Mouse (Mus musculus) lung, embryonic 16.5 days (tissue): Measurements from ENCODE around the gene Hdac1. TPM values are rescaled to one million over a fixed set of nuclear protein-coding genes. Genes with fewer than 3 reads are reported as not detected.

Source experiments
- microRNA-seq: library from miRNA; unstranded; fragments of <30 nt; microRNA quantifications from one replicate; pipeline ENCODE4, GENCODE M21; 2016
- polyA plus RNA-seq: library from polyadenylated mRNA; unstranded; fragments of >200 nt; fragmentation: Nextera tagmentation; extraction: Ambion mirVana; gene quantifications from 2 replicates; pipeline ENCODE4 v1.2.1, GENCODE M21; 2015

Hdac1 gene
- polyA plus RNA-seq, 1 experiment from 2014 or later = 247 TPM

Small RNAs within 50 kb of the gene (microRNA-seq; reads per million reads assigned to microRNA genes)
- not detected for gene Mir8119

Other genes with a start within 250 kb of the Hdac1 start
- gene Rbbp4, start 207.3 kb downstream of the Hdac1 start, polyA plus RNA-seq = 356 and 390 TPM in 2 replicates
- gene Zbtb8os, start 207.0 kb downstream of the Hdac1 start, polyA plus RNA-seq = 45.5 and 47.3 TPM in 2 replicates
- 21.7 and 22.0 TPM in 2 replicates for gene Zbtb8a, start 164.6 kb downstream of the Hdac1 start, polyA plus RNA-seq
- 2.7 and 4.1 TPM in 2 replicates for gene Zbtb8b, start 101.9 kb downstream of the Hdac1 start, polyA plus RNA-seq
- gene Bsdc1, start 81.1 kb downstream of the Hdac1 start, polyA plus RNA-seq = 25.5 and 29.2 TPM in 2 replicates
- gene Tssk3, start 51.7 kb downstream of the Hdac1 start, polyA plus RNA-seq = not detected in 2 replicates
- gene Fam229a, start 51.5 kb downstream of the Hdac1 start, polyA plus RNA-seq = not detected in 2 replicates
- gene Marcksl1, start 29.1 kb downstream of the Hdac1 start, polyA plus RNA-seq = 506 and 544 TPM in 2 replicates
- gene Lck, start 30.9 kb upstream of the Hdac1 start, polyA plus RNA-seq = 10.7 and 26.5 TPM in 2 replicates
- 5.3 and 6.3 TPM in 2 replicates for gene Fam167b, start 35.8 kb upstream of the Hdac1 start, polyA plus RNA-seq
- gene Eif3i, start 57.9 kb upstream of the Hdac1 start, polyA plus RNA-seq = 229 and 231 TPM in 2 replicates
- gene Tmem234, start 58.0 kb upstream of the Hdac1 start, polyA plus RNA-seq = 190 and 198 TPM in 2 replicates
- 3.8 TPM in 2 replicates for gene Dcdc2b, start 71.5 kb upstream of the Hdac1 start, polyA plus RNA-seq
- gene Iqcc, start 76.4 kb upstream of the Hdac1 start, polyA plus RNA-seq = 29.3 and 29.7 TPM in 2 replicates
- 65.8 and 71.1 TPM in 2 replicates for gene Ccdc28b, start 81.2 kb upstream of the Hdac1 start, polyA plus RNA-seq
- 80.4 and 82.6 TPM in 2 replicates for gene Txlna, start 98.4 kb upstream of the Hdac1 start, polyA plus RNA-seq
- gene Kpna6, start 130.1 kb upstream of the Hdac1 start, polyA plus RNA-seq = 15.8 and 18.2 TPM in 2 replicates
- 10.5 and 13.4 TPM in 2 replicates for gene Tmem39b, start 154.1 kb upstream of the Hdac1 start, polyA plus RNA-seq
- gene Khdrbs1, start 199.6 kb upstream of the Hdac1 start, polyA plus RNA-seq = 84.3 and 93.1 TPM in 2 replicates